11 mouse cellular contexts compared by ENCODE assay signal in genomic region chr11:62537089-62537488, GRCm38 (mm10). TPM values are rescaled to one million over a fixed set of nuclear protein-coding genes. Genes with fewer than 3 reads are reported as not detected.
DNase-seq lines count a peak whose midpoint lies in the region; ATAC-seq and TF ChIP-seq lines count a peak whose summit lies in the region.
"Had no signal": no experiment of that assay in that cellular context is flagged by ENCODE, and none has a peak within 500 bp of the region (broad histone marks: within the 10 kb centered on the region; RNA-seq: fewer than 3 reads in every experiment).

No protein-coding gene starts in this region.

- TF ChIP-seq CTCF in liver, embryonic 14.5 days (IDR thresholded peaks at IDR 0.05; ENCODE audit: low read depth) = no peak

- no peaks in the 10 kb centered on the region for H3K9me3 ChIP-seq in liver, embryonic 12.5 days (replicated peaks)
- H3K9me3 ChIP-seq in liver, embryonic 11.5 days (ENCODE audit: control insufficient read depth, low read length) = no peaks in the 10 kb centered on the region
- no peaks in the 10 kb centered on the region for H3K9me3 ChIP-seq in forebrain, embryonic 13.5 days (replicated peaks)
- H3K9me3 ChIP-seq in liver, embryonic 14.5 days (ENCODE audit: control insufficient read depth, low read length) = no peaks in the 10 kb centered on the region
- no peaks in the 10 kb centered on the region for H3K9me3 ChIP-seq in neural tube, embryonic 15.5 days (replicated peaks)

- TF ChIP-seq EP300 in liver, embryonic 14.5 days (IDR thresholded peaks at IDR 0.05; ENCODE audit: low read depth) = no peak

- no peak overlapping the region for H3K9ac ChIP-seq in liver, embryonic 12.5 days
- H3K9ac ChIP-seq in liver, embryonic 11.5 days (ENCODE audit: low read depth, low read length) = no peak overlapping the region
- H3K9ac ChIP-seq in forebrain, embryonic 13.5 days = peak overlapping the region; percentile 97
- H3K9ac ChIP-seq in liver, embryonic 14.5 days (replicated peaks) = no peak overlapping the region
- no peak overlapping the region for H3K9ac ChIP-seq in neural tube, embryonic 15.5 days (replicated peaks)
- H3K9ac ChIP-seq: lung, embryonic 14.5 days had no signal

- H3K27ac ChIP-seq in liver, embryonic 12.5 days = no peak overlapping the region
- no peak overlapping the region for H3K27ac ChIP-seq in liver, embryonic 11.5 days (ENCODE audit: low read depth, low read length)
- no peak overlapping the region for H3K27ac ChIP-seq in forebrain, embryonic 13.5 days
- no peak overlapping the region for H3K27ac ChIP-seq in liver, embryonic 14.5 days
- H3K27ac ChIP-seq in neural tube, embryonic 15.5 days (replicated peaks) = no peak overlapping the region

- H3K4me2 ChIP-seq in liver, embryonic 12.5 days = peak overlapping the region; percentile 98
- H3K4me2 ChIP-seq in liver, embryonic 11.5 days = no peak overlapping the region
- peak overlapping the region; percentile 82 for H3K4me2 ChIP-seq in forebrain, embryonic 13.5 days
- peak overlapping the region; percentile 74 for H3K4me2 ChIP-seq in liver, embryonic 14.5 days (ENCODE audit: low read depth)
- peak overlapping the region; percentile 73 for H3K4me2 ChIP-seq in neural tube, embryonic 15.5 days

- H3K4me1 ChIP-seq in liver, embryonic 12.5 days = peaks cover 22% of the 10 kb centered on the region
- H3K4me1 ChIP-seq in liver, embryonic 11.5 days (replicated peaks; ENCODE audit: control insufficient read depth, insufficient read depth, low read length) = peaks cover 5% of the 10 kb centered on the region; the same call in 1 of the 2 replicates
- peaks cover 17% of the 10 kb centered on the region for H3K4me1 ChIP-seq in forebrain, embryonic 13.5 days
- peaks cover 0 to 7% of the 10 kb centered on the region in 2 experiments; a peak in 3 of 4 replicates for H3K4me1 ChIP-seq in liver, embryonic 14.5 days (replicated peaks; ENCODE audit: control insufficient read depth in 2 of 2, insufficient read depth in 2 of 2, low read length in 1 of 2)
- peaks cover 20% of the 10 kb centered on the region for H3K4me1 ChIP-seq in neural tube, embryonic 15.5 days

- H3K4me3 ChIP-seq in liver, embryonic 12.5 days = no peak overlapping the region
- H3K4me3 ChIP-seq in liver, embryonic 11.5 days (ENCODE audit: low read depth, low read length) = no peak overlapping the region
- peak overlapping the region; percentile 84 for H3K4me3 ChIP-seq in forebrain, embryonic 13.5 days
- H3K4me3 ChIP-seq in liver, embryonic 14.5 days (ENCODE audit: insufficient read depth in 1 of 2, low read depth in 2 of 2, low read length in 2 of 2) = no peak overlapping the region
- no peak overlapping the region for H3K4me3 ChIP-seq in neural tube, embryonic 15.5 days (replicated peaks)

- H3K36me3 ChIP-seq in liver, embryonic 12.5 days = peaks cover 22% of the 10 kb centered on the region
- H3K36me3 ChIP-seq in liver, embryonic 11.5 days (ENCODE audit: control insufficient read depth, insufficient read depth, low read length) = no peaks in the 10 kb centered on the region
- H3K36me3 ChIP-seq in forebrain, embryonic 13.5 days (ENCODE audit: poor library complexity, severe bottlenecking) = peaks cover 32% of the 10 kb centered on the region
- no peaks in the 10 kb centered on the region; the same call in 1 of the 2 replicates for H3K36me3 ChIP-seq in liver, embryonic 14.5 days (replicated peaks; ENCODE audit: control insufficient read depth, insufficient read depth, low read depth)
- peaks cover 13% of the 10 kb centered on the region for H3K36me3 ChIP-seq in neural tube, embryonic 15.5 days

- 84% methylated on average over 8 of the region's 8 CpGs for WGBS in liver, embryonic 12.5 days (ENCODE audit: insufficient replicate concordance)
- WGBS in liver, embryonic 11.5 days = 84% methylated on average over 8 of the region's 8 CpGs
- WGBS in forebrain, embryonic 13.5 days = 79% methylated on average over 8 of the region's 8 CpGs
- WGBS in liver, embryonic 14.5 days (ENCODE audit: insufficient replicate concordance) = 80% methylated on average over 8 of the region's 8 CpGs
- 80% methylated on average over 8 of the region's 8 CpGs for WGBS in neural tube, embryonic 15.5 days

- DNase-seq in liver, embryonic 11.5 days (ENCODE audit: low spot score) = no peak
- DNase-seq in liver, embryonic 14.5 days (ENCODE audit: low read depth in 3 of 3, low spot score in 3 of 3) = no peak
- no peak for DNase-seq in left cerebral cortex, adult 8-10 months (ENCODE audit: low spot score in 2 of 2)
- DNase-seq in thymus, postnatal 0 days (ENCODE audit: low spot score) = no peak
- DNase-seq: adrenal gland, adult 2 months; heart, adult 18-20 months; lung, embryonic 14.5 days; right cerebral cortex, postnatal 25 days had no signal

- peaks cover 14% of the 10 kb centered on the region for H3K27me3 ChIP-seq in liver, embryonic 12.5 days (replicated peaks)
- H3K27me3 ChIP-seq in liver, embryonic 11.5 days (replicated peaks; ENCODE audit: control insufficient read depth, insufficient read depth, low read length) = 0 out of 2 replicates have a peak, but pooled peaks cover 2% of the 10 kb centered on the region
- H3K27me3 ChIP-seq in forebrain, embryonic 13.5 days = peaks cover 3% of the 10 kb centered on the region; the same call in 1 of the 2 replicates
- H3K27me3 ChIP-seq in liver, embryonic 14.5 days (ENCODE audit: control insufficient read depth, insufficient read depth, low read length) = peaks cover 4% of the 10 kb centered on the region
- no peaks in the 10 kb centered on the region for H3K27me3 ChIP-seq in neural tube, embryonic 15.5 days (replicated peaks)

- no peak for ATAC-seq in liver, embryonic 12.5 days
- no peak for ATAC-seq in liver, embryonic 11.5 days (replicated peaks; ENCODE audit: low FRiP score)
- ATAC-seq in forebrain, embryonic 13.5 days = no peak
- no peak for ATAC-seq in liver, embryonic 14.5 days (ENCODE audit: insufficient read depth)
- no peak for ATAC-seq in neural tube, embryonic 15.5 days (ENCODE audit: low FRiP score)

RNA-seq across cellular contexts. Expression of gene Cenpv, which starts 2.0 kb away (rescaled TPM):
- polyA plus RNA-seq in liver, embryonic 12.5 days (2016; fragmentation: Nextera tagmentation; extraction: Ambion mirVana) = 30.6 and 32.3 TPM in 2 replicates
- 34.3 and 38.4 TPM in 2 replicates for polyA plus RNA-seq in liver, embryonic 11.5 days (2014; fragmentation: Nextera tagmentation; extraction: Ambion mirVana)
- 74.4 and 78.7 TPM in 2 replicates for polyA plus RNA-seq in forebrain, embryonic 13.5 days (2015; fragmentation: Nextera tagmentation; extraction: Ambion mirVana)
- 23.4 and 26.6 TPM in 2 replicates for polyA plus RNA-seq in liver, embryonic 14.5 days (2012; rRNA removed)
- 21.8 and 22.3 TPM in 2 replicates for polyA plus RNA-seq in liver, embryonic 14.5 days (2014; fragmentation: Nextera tagmentation; extraction: Ambion mirVana)
- polyA plus RNA-seq in neural tube, embryonic 15.5 days (2015; fragmentation: Nextera tagmentation; extraction: Ambion mirVana) = 40.1 and 51.3 TPM in 2 replicates
- 10 to 100 TPM; 29.2 to 35.6 (median 31.8) TPM for total RNA-seq in left cerebral cortex, adult 8-10 months (2022)
- 20.8 and 21.2 TPM in 2 replicates for polyA plus RNA-seq in thymus, postnatal 0 days (2015; fragmentation: Nextera tagmentation; extraction: Ambion mirVana)

RNA-seq across cellular contexts. Expression of gene Ubb, which starts 13.9 kb away (rescaled TPM):
- 1,472 and 1,525 TPM in 2 replicates for polyA plus RNA-seq in liver, embryonic 12.5 days (2016; fragmentation: Nextera tagmentation; extraction: Ambion mirVana)
- polyA plus RNA-seq in liver, embryonic 11.5 days (2014; fragmentation: Nextera tagmentation; extraction: Ambion mirVana) = 2,001 and 2,023 TPM in 2 replicates
- 4,545 and 4,559 TPM in 2 replicates for polyA plus RNA-seq in forebrain, embryonic 13.5 days (2015; fragmentation: Nextera tagmentation; extraction: Ambion mirVana)
- polyA plus RNA-seq in liver, embryonic 14.5 days (2012; rRNA removed) = 1,013 and 1,031 TPM in 2 replicates
- 1,383 and 1,393 TPM in 2 replicates for polyA plus RNA-seq in liver, embryonic 14.5 days (2014; fragmentation: Nextera tagmentation; extraction: Ambion mirVana)
- polyA plus RNA-seq in neural tube, embryonic 15.5 days (2015; fragmentation: Nextera tagmentation; extraction: Ambion mirVana) = 4,120 and 4,434 TPM in 2 replicates
- total RNA-seq in left cerebral cortex, adult 8-10 months (2022) = 1,000 to 10,000 TPM; 1,765 to 1,972 (median 1,844) TPM
- polyA plus RNA-seq in thymus, postnatal 0 days (2015; fragmentation: Nextera tagmentation; extraction: Ambion mirVana) = 3,204 and 3,318 TPM in 2 replicates

RNA-seq across cellular contexts. Expression of gene Trpv2, which starts 37.2 kb away (rescaled TPM):
- 8.0 and 9.0 TPM in 2 replicates for polyA plus RNA-seq in liver, embryonic 12.5 days (2016; fragmentation: Nextera tagmentation; extraction: Ambion mirVana)
- 9.7 and 10.9 TPM in 2 replicates for polyA plus RNA-seq in liver, embryonic 11.5 days (2014; fragmentation: Nextera tagmentation; extraction: Ambion mirVana)
- polyA plus RNA-seq in forebrain, embryonic 13.5 days (2015; fragmentation: Nextera tagmentation; extraction: Ambion mirVana) = 8.2 and 9.1 TPM in 2 replicates
- 3.5 and 4.2 TPM in 2 replicates for polyA plus RNA-seq in liver, embryonic 14.5 days (2012; rRNA removed)
- polyA plus RNA-seq in liver, embryonic 14.5 days (2014; fragmentation: Nextera tagmentation; extraction: Ambion mirVana) = 4.6 and 4.8 TPM in 2 replicates
- polyA plus RNA-seq in neural tube, embryonic 15.5 days (2015; fragmentation: Nextera tagmentation; extraction: Ambion mirVana) = 32.3 and 32.9 TPM in 2 replicates
- total RNA-seq in left cerebral cortex, adult 8-10 months (2022) = 10 to 100 TPM; 17.9 to 20.2 (median 19.3) TPM
- polyA plus RNA-seq in thymus, postnatal 0 days (2015; fragmentation: Nextera tagmentation; extraction: Ambion mirVana) = 48.1 and 51.6 TPM in 2 replicates
